Mouse (Mus musculus): ENCODE data around the gene Usp47. TPM values are rescaled to one million over a fixed set of nuclear protein-coding genes. Genes with fewer than 3 reads are reported as not detected.

Usp47 gene
- total RNA-seq (2021): 62.6 and 63.0 TPM in 2 replicates
- long read RNA-seq, experiment 1, full-length matches to known transcripts: 52 of 65 reads
- long read RNA-seq, experiment 1, partial matches to known transcripts: 7 of 65 reads
- long read RNA-seq, experiment 1, other reads (novel, unspliced or antisense): 6 of 65 reads
- long read RNA-seq, experiment 2, full-length matches to known transcripts: 47 of 62 reads
- long read RNA-seq, experiment 2, partial matches to known transcripts: 6 of 62 reads
- long read RNA-seq, experiment 2, other reads (novel, unspliced or antisense): 9 of 62 reads

DNA sequence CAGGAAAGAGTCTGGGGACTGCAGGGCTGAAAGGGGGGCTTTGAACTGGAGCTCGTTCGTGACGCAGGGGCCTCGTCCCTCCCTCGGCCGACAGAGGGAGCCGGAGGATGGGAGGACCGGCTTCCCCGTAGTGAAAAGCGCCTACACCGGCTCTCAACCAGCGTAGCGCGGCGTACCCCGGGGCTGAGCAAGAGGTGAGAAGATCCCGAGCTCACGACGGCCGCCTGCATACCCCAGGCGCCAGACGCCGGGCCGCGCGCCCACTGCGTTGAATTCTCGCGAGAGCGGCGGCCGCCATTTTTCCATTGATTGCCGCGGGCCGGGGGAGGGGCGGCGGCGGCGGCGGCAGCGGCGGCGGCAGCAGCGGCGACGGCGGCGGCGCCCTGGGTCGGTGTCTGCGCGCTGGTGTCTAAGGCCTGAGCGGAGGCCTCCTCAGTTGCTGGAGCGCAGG lies at the start of gene Usp47:
Usp47 (plus strand) TSS at position 355 of the 451 bp plus-strand sequence.
- DNase-seq: peak; percentile 91

DNA sequence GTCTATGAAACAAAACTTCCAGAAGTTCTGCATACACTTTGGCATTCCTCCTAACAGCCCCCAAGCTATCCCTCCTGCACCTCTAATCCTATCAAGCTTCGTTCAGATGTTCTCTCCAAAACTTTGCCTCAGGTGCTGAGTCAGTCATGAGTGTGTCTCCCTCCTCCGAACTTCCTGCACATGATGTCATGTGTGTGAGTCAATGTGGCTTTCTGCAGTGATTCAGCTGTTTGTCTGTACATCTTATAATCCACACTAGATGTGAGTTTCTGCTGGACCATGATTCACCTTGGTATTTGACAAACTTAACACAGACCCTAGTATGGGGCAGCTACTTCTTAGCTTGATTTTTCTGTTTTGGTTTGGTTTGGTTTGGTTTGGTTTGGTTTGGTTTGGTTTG lies 46.9 kb upstream of the Usp47 start:
- no peak for DNase-seq

DNA sequence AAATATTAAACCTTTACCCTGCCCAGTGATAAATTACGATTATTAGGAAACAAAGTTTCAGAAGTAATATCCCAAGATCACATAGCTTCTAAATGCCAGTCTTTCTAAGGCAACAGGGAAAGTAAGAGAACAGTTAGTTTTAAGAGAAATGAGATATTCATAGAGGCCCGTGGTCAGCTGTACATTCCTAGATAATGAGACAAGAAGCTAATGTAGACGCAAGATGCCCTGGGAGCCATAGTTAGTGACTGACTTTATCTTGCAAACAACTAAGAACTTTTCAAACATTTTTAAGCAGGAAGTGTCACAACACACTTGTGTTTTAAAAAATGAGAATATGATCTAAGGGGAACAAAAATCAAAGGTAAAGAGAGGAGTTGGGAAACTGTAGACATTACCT lies 45.4 kb upstream of the Usp47 start:
- DNase-seq: no peak

DNA sequence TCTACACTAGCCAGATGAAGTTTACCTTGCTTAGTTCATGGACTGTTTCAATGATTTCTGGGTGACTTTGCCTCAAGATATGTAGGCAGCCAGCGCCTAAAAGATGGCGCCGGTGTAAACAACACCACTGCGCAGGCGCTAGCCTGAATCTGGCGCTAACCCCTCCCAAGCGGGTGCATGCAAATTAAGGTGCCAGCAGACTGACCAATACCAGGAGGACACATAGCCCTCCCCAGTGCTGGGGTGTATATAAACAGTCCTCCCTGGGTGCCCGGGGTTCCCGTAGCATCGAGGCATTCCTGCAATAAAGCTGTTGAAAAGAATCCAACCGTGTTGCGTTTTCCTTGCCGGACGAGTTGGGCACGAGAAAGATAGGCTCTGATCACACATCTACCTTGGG lies 41.0 kb upstream of the Usp47 start:
- no peak for DNase-seq

DNA sequence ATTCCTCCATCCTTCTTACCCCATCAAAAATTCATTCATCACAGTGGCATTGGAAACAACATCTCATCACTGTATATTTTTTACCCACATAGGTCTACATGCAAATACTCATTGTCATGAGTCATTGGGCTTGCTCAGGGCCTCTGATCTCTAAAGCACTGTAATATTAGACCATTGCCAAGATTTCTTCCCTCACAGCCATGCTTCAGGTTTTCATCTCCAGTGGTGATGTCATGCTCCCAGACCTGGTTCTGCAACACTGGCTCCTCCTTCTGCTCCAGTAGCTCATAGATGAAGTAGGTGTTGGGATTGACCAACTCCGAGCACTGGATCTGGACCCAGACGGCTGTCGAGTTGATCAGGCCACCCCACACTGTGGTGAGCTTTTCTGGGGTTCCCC lies 38.8 kb upstream of the Usp47 start:
- DNase-seq: no peak

DNA sequence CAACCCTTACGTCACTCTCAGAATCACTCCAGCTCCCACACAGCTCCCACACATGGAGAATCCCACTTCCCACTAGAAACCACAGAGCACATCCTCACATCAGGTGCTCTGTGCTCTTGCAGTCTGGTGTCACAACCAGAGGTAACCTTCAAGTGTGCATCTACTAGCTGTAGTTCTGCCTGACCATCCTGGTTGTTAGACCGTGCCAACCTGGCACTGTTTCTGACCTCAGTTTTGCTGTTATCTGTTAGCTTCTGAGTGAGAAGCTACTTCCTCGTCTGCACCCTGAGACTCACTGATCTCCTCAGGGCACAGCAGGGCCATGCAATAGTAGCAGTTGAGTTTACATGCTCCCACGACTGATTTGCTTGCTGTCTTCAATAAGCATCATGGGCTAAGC lies 38.0 kb upstream of the Usp47 start:
- no peak for DNase-seq

DNA sequence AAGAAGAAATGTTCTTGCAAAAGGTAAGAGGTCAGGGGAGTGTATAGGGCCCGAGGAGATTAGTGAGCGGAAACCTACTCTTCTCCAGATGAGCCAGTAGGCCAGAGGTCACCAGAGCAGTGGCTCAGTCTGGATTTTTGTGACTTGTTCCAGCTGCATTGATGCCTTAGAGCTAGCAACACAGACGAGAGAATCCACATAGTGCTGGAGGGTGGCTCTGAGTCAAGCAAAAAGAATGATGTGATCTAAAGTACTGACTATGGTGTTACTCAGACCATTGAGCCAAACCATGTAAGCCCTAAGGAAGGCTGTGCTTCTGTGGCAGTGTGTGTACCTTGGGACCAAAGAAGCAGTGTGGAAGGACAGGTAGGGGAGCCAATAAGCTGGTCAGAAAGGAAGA lies 36.4 kb upstream of the Usp47 start:
- no peak for DNase-seq

DNA sequence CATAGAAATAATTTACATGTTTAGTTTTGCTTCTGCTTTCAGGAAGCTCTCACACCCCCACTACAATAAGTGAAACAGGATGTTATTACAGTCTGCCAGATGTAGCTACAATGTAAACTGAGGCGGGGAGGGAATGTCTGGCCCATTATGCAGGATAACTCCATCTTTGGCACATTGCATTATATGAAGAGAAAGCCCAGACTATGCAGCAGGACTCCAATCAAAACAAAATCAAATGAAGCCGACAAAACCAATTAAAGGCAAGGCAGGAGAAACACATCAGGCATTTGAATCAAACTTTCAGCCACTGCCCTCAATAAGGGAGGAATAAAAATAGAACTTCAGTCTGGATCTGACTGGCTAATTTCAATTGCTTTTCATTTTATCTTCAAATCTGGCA lies 25.9 kb upstream of the Usp47 start:
- no peak for DNase-seq

DNA sequence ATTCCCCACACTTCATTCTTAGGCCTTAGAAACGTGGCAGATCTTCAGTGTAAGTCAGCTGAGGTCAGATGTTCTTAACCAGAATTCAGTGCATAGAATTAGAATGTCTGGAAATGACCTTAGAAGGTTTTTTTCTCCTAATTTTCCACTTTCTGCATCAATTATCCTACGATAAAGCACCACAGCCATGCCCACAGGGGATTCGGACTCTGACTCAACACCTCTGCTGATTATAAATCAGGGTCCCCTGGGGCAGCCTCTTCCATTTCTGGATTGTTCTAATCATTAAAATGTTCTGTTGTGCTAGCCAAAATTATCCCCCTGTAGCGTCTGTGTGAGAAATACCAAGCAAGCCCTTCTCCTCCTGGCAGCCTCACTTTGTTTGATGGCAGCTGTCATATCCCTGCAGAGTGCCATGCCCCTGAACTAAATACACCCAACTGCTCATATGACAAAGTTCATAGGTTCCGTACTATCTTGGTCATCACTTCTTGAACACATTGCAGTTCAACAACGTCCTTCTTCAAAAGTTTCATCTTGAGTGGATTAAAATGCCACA lies 24.8 kb upstream of the Usp47 start:
- DNase-seq: no peak

DNA sequence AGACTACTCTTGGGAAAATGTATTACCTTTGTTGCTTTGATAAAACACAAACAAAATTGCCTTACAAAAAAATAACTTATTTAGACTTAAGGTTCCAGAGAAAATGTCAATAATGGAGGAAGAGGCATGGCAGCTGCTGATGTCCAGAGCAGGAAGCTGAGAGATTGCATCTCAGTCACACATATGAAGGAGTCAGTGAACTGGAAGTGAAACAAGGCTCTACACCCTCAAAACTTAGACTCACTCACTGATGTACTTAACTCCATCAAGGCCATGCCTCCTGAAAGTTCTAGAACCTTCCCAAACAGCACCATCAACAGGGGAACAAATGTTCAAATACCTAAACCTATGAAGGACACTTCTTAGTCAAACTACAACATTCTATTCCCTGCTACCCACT lies 23.9 kb upstream of the Usp47 start:
- no peak for DNase-seq

DNA sequence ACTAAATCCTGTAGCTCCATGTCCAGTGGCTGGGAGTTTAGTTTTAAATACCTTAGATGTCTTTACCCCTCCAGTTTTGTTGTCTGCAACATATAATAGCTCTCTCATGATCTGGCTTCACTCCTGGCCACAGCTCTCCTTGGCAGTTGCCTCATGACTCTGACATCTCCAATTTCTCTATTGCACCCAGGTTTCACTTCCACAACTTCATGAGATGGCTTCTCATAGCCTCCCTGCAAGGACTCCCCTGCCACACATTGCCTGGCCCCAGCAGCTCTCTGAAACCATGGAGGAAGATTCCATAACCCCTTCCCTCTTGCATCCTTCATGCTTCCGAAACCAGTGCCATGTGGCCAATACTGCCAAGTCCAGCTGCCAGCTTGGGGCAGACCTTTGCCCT lies 23.1 kb upstream of the Usp47 start:
- DNase-seq: no peak

DNA sequence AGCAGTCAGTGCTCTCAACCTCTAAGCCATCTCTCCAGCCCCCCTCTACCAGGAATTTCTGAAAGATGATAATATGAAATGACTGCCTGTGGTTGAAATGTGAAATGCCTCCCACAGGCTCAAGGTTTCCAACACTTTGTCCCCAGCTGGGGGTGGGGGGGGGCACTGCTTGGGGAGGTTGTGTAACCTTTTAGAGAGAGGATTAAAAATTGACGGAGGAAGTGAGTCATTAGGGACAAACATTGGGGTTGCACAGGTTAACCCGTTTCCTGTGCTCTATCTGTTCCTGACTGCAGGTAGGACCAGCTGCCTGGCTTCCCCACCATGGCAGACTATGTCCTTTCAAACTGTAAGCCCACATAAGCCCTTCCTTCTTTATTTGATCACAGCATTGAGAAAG lies 12.8 kb upstream of the Usp47 start:
- DNase-seq: peak; percentile 8

DNA sequence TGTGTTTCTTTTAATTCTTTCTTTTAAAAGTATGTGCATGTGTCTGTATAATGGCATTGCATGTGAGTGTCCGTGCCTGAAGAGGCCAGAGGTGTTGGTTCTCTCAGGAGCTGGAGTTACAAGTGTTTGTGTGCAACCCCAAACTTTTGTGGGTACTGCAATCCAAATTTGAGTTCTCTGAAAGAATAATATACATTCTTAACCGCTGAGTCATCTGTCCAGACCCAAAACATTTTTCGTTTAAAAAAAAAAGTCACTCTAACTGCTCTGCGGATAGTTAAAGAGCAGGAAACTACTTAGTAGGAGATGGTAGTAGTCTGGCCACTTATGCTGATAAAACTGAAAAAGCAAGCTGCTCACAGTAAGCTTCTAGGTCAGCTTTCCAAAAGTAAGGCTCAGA lies 12.3 kb upstream of the Usp47 start:
- no peak for DNase-seq

DNA sequence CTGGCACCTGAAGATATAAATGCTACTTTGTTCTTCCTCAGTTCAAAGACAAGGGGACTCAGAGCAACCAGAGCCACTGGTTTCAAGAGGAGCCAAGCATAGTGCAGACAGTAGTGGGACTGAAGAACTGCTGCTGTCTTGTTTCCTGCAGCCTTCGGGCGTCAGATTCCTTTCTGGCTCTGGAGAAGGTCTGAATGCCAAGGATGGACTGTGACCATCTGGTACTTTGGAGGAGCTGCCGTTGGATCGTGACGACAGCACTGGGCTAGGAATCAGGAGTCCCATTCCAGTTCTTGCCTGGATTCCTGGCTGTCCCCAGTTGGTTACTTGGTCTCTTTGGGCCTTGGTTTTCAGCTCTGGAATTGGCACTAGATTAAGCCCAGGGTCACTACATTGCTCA lies 11.2 kb upstream of the Usp47 start:
- DNase-seq: peak; percentile 55

DNA sequence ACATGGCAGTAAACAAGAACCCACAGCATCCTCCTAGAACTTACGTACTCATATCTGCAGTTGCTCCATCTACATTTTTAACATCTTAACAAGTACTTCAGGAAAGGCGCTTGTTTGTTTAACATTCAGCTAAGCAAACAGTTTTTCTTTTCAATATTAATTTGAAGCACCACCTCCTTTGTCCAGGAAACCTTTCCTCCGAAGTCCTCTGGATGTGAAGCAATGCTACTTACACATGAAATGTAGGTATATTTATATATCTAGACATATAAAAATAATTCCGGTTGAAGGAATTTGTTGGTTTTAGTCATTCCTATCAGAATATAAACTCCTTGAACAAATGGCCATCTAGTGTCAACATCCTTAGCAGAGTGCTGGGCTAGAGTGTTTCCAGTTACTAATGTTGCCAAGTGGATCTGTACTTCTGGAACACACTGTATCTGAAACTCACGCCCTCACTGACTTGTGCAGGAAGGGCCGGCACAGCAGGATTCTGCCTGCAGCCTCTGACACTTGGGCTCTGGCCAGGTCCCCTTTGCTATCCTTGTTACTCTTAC lies 10.6 kb upstream of the Usp47 start:
- no peak for DNase-seq

DNA sequence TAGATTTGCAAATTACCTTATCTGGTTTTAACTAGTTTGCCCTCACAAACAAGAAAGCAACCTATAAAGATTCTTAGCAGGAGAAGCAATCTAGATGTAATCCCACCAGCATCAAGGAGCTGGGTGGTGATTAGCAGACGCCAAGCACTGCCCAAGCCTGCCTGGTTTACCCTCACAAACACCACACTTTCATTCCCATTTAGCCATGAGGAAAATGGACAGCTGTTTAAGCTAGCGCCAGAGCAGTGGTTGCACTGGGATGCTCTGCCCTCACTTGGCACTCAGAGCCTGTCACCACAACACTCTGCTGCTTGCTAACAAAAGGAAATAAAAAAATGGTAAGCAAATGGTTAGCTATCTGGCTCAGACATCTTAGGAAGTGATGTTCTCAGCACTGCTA lies 9.2 kb upstream of the Usp47 start:
- no peak for DNase-seq

DNA sequence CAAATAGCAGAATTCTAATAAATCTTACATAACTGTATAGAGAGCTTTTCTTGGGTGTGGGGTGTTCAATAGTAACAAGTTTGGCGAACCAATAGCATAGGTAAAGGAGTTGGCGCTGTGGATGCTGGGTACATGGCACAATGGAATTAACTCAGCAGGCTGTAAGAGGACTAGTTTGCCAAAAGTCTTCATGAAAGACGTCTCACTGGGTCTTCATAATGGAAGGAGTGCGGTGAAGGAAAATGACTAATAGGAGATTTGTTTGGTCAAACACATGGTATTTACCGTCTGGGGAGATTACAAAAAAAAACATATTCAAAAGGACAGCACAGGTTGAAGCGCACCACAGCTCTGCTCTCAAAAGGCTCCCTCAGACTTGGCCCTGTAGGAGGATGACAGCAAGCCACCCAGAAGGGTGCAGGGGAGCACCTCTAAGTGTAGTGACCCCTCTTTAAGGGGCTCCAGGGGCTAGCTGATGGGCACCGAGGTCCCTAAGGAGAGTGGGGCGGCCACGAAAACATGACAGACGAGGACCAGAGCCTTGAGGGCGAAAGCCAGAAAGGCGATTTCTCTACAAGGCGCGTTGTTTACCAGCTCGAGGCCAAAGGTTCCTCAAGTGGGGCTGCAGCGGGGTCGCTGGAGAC lies 676 bp upstream of the Usp47 start:
- DNase-seq: no peak

DNA sequence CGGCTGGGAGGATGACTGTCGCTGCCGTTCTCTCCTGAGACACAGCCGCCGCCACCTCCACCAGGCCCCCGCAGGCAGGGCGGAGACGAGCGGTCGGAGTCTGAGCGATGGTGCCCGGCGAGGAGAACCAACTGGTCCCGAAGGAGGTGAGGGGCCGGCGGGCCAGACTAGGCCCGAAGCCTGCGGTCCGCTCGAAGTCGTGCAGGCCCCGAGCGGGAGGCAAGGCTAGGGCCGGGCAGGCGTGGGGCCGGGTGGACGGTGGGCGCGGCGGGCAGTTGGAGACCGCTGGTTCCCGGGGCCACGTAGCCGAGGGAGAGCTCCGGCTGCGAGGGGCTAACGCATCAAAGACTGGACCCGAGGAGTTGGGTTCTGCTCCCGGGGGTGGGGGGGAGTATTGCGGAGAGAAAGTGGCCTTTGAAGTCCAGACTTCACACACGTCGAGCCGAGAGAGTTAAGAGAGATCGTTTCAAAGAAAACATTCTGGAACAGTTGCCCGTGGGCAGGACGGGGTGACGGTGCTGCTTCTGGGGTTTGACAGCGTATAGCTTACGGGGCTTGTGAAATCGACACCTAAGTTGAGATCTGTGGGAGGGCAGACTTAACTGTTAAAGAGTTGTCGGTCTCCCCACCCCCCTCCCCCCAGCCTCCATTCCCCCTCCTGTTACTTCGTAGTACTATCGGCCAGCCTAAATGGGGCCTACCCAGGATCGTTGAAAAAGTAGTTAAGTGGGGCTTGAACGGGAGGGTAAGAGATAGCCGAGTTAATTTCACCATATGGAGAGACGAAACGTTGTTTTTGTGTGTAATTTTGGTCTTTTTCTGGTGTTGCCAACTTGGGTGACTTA lies 519 bp downstream of the Usp47 start:
- no peak for DNase-seq

DNA sequence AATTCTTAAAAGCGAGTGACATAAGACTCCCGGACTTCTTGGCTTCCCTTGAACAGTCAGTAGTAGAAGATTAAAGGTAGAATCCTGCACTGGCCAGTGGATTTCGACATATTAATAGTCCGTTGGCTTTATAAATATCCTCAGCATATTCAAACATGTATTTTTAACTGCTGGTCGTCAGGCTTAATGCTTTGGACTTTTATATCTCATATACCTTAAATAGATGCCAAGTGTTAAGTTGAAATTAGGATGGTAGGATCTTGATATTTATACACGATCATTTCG lies 1.1 kb downstream of the Usp47 start:
- no peak for DNase-seq

DNA sequence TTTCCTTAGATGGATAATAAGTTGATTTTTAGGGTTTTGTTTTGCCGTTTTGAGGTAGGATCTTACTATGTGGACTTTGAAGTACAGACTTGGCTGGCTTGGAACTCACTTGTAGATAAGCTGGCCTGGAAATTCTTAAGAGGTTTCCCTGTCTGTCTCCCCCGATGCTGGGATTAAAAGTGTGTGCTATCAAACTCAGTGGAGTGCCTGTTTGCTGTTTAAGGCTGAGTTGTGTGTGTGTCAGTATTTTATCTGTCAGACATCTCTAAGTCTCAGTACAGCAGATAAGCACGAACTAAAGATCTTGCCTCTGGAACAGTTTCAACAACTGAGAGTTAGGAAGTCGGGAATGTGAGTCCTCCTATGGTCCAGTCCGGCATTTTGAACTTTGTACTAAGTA lies 1.6 kb downstream of the Usp47 start:
- no peak for DNase-seq

DNA sequence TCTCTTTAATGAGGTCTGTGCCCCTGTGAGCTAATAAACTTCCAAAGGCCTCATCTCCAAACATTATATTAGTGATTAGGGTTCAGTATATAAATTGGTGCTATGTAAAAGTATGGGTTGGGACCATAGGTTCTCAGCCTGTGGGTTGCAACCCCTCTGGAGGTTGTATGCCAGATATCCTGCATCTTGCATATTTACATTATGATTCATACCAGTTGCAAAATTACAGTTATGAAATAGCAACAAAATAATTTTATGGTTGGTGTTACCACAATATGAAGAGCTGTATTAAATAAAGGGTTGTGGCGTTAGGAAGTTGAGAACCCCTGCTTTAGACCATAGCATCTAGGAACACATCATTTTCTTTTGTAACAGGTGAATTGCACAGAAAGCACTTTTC lies 7.3 kb downstream of the Usp47 start:
- no peak for DNase-seq

DNA sequence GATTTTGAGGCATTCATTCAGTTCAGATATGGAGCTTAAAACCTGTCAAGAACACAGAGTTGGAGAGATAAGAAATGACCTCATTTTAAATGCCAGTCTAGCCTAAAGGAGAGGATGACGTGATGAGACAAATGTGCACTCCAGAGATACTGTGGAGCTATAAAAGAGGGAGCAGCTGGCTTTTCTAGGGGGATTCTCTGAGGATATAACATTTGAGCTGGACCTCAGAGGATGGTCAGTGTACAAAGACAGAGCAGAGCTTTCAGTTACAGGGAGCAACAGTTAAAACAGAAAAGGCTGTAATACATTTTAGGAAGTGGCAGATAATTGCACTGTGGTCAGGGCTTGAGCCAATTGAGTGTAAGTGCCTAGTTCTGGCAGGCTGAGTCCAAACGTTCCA lies 12.5 kb downstream of the Usp47 start:
- no peak for DNase-seq

DNA sequence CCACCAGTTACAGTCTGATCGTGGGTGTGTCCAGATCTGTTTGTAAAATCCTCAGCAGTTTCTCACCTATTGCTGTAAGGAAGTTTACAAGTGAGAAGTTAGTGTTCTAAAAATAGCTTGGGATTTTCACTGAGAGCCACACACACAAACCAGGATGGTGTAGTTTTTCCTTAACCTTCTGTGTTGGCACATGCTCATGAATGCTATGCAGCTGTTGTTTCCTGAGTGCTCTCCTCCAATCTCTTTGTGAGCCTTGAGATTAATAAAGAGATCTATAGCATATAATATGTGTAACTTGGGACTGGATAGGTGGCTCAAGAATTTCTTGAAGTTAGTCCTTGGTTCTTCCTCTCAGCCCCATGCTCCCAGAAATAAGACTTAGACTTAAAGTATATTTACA lies 13.3 kb downstream of the Usp47 start:
- no peak for DNase-seq
